Mouse (Mus musculus) layer of hippocampus, adult 18-20 months (tissue): Measurements from ENCODE around the gene Plet1. TPM values are rescaled to one million over a fixed set of nuclear protein-coding genes. Genes with fewer than 3 reads are reported as not detected.

Source experiments
- DNase-seq, 2 experiments: peaks; one replicate each; pipeline ENCODE4 v3.0.0; 2022; ENCODE audit warnings: low spot score in 2 of 2
- long read RNA-seq: library from polyadenylated mRNA; stranded (forward); transcript quantifications from one replicate; pipeline ENCODE4 v2.0.0, GENCODE M21; 2021
- total RNA-seq, 2 experiments: library from RNA; stranded (reverse); gene quantifications; 2 replicates each; pipeline ENCODE4 v1.2.3; 2021

The Plet1 gene
- total RNA-seq, result under 1 TPM in 1 of 2 experiments, not detected in 1; 0.25 TPM
- long read RNA-seq, result 0 reads

- no peak for DNase-seq
Measured at GRCm38 (mm10) chr9:50494311-50494710, at the start of gene Plet1. Gene Plet1 (plus strand): TSS chr9:50494525.

GRCm38 (mm10) chr9:50449048-50449447 is 45.3 kb upstream of the Plet1 start:
- peak in 1 of 2 experiments; percentile 28 for DNase-seq

GRCm38 (mm10) chr9:50451456-50452218 is 42.7 kb upstream of the Plet1 start:
- DNase-seq, result peak; percentile 70 to 88

- peak; percentile 74 to 93 for DNase-seq
Measured at GRCm38 (mm10) chr9:50452303-50452775, 42.0 kb upstream of the Plet1 start.

- no peak for DNase-seq
Measured at GRCm38 (mm10) chr9:50457596-50457995, 36.7 kb upstream of the Plet1 start.

- DNase-seq, result no peak
Measured at GRCm38 (mm10) chr9:50459537-50459936, 34.8 kb upstream of the Plet1 start.

DNA sequence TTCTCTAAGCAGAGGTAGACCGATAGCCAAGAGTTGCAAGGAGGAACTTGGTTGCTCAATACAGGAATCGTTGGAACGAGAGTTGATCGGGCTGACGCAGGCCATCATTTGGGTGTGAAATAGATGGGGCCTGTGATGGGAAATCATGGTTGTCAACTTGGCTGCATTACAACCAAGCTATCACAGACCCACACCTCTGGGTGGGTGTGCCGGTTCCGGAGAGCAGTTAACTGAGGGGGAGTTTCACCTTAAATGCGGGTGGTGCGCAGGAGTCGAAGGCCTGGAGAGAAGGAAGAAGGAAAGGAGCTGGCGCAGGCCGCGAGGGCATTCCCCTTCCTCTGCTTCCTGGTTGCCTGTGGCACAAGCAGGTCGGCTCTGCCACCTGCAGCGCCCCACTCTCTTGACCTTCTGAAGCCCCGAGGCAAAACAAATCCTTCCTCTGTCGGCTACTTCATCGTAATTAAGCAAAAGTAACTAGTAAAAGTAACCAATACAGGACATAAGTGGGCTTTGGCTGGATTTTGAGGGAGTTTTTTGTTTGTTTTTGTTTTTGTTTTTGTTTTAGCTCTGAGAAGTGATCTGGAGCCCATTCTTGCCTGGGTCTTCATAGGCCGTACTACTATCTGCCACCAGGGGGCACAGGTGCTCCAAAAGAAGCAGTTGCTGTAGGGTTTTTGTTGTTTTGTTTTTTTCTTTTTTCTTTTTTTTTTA is 31.7 kb upstream of the Plet1 start:
- DNase-seq, result peak in 1 of 2 experiments; percentile 78

DNA sequence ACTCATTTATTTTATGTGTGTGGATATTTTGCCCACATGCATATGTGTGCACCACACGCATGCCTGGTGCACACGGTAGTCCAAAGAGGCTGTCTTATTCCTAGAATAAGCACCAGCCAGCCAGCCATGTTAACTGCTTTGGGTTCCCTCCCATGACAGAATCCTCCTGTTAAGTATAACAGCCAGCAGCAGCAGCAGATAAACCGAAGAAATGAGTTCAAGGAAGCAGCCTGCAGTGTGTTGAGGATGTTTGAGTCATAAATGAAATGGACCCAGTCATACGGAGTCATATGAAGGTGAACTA is 31.2 kb upstream of the Plet1 start:
- DNase-seq, result no peak

GRCm38 (mm10) chr9:50470377-50471100 is 23.8 kb upstream of the Plet1 start:
- no peak for DNase-seq

GRCm38 (mm10) chr9:50471181-50471901 is 23.0 kb upstream of the Plet1 start:
- no peak for DNase-seq

- DNase-seq, result no peak
Measured at GRCm38 (mm10) chr9:50475318-50475717, 19.0 kb upstream of the Plet1 start.

DNA sequence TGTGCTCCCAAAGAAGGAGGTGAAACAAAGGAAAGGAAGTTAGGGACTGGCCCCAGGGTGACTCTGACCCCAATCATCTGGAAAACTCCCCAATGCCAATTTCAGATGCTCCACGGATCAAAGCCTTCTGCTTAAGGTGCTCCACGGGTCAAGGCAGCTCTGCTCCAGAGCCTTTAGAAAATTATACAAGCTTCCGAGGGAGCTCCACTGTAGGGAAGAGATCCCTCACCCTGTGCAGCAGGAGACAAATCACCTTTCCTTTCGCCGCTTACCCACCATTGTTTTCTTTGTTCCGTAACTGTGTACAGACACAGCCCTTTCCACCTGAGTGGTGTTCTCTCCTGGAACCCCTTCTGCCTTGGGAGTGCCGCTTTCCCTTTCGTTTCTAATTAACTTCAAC is 18.6 kb upstream of the Plet1 start:
- no peak for DNase-seq

DNA sequence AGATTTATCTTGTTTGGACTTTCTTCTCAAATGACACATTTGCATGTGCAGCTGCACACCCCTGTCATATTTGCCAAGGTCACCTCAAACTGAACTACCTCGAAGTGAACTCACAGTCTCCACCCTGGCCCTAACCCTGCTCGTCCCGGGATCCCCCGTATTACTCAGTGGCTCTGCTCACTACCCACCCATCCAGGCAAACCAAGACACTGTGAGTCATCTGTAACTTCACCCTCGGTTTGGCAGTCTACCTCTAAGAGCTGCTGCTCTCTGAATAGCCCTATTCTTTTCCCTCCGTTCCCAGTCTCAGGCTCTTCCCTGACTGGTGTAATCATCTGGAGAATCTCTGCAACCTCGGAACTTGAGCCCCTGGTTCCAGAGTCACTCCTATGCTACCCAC is 17.7 kb upstream of the Plet1 start:
- DNase-seq, result no peak

GRCm38 (mm10) chr9:50477270-50477669 is 17.1 kb upstream of the Plet1 start:
- DNase-seq, result no peak

GRCm38 (mm10) chr9:50478826-50479225 is 15.5 kb upstream of the Plet1 start:
- no peak for DNase-seq

GRCm38 (mm10) chr9:50479476-50479875 is 14.8 kb upstream of the Plet1 start:
- no peak for DNase-seq

DNA sequence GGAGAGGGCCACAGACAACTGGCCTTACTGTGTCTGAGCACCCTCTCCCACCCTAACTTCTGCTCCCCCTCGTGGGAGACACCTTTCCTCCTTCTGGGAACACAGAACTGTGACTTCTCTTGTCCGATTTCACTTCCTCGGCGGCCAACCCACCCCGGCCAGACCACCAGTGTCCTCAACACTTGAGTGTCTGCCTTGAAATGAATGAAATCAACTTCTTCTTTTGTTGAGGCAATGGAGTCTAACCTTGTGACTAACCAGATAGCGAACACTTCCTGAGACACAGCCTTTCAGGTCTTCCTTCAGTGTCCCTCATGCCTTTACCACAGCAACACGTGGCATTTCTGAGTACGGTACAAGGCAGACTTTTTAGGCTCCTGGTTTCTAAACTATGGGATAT is 11.6 kb upstream of the Plet1 start:
- DNase-seq, result no peak

- no peak for DNase-seq
Measured at GRCm38 (mm10) chr9:50485521-50485920, 8.8 kb upstream of the Plet1 start.

DNA sequence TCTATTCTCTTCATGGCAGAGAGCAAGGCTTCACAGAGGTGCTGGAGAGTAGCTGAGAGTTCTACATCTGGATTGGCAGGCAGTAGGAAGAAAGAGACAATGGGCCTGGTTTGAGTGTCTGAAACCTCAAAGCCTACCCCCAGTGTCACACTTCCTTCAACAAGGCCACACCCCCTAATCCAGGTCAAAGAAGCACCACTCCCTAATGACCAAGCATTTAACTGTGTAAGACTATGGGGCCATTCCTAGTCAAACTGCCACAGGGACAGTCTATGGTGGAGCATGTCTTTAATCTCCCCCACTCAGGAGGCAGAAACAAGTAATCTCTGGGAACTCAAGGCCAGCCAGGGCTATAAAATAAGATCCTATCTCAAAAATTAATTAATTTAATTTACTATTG is 3.5 kb upstream of the Plet1 start:
- DNase-seq, result no peak

GRCm38 (mm10) chr9:50491531-50492045 is 2.7 kb upstream of the Plet1 start:
- DNase-seq, result no peak

- no peak for DNase-seq
Measured at GRCm38 (mm10) chr9:50493777-50494176, 548 bp upstream of the Plet1 start.
